Mouse (Mus musculus) cerebellum, adult 11-12 months (tissue): ENCODE measurements at regions not wholly inside any gene's neighbourhood (a gene's known extent, or its start where the extent isn't known, plus 50 kb on each side); places are given as distances from the start of the nearest gene placed in this dataset.

ENCODE experiments used
- DNase-seq: peaks from one replicate; pipeline ENCODE4 v3.0.0; 2022

- DNase-seq: no peak
Observed at GRCm38 (mm10) chr11:31785160-31785559, 86.9 kb upstream of the Cpeb4 start.

GRCm38 (mm10) chr11:31787376-31787775 lies 84.6 kb upstream of the Cpeb4 start:
- no peak for DNase-seq

DNA sequence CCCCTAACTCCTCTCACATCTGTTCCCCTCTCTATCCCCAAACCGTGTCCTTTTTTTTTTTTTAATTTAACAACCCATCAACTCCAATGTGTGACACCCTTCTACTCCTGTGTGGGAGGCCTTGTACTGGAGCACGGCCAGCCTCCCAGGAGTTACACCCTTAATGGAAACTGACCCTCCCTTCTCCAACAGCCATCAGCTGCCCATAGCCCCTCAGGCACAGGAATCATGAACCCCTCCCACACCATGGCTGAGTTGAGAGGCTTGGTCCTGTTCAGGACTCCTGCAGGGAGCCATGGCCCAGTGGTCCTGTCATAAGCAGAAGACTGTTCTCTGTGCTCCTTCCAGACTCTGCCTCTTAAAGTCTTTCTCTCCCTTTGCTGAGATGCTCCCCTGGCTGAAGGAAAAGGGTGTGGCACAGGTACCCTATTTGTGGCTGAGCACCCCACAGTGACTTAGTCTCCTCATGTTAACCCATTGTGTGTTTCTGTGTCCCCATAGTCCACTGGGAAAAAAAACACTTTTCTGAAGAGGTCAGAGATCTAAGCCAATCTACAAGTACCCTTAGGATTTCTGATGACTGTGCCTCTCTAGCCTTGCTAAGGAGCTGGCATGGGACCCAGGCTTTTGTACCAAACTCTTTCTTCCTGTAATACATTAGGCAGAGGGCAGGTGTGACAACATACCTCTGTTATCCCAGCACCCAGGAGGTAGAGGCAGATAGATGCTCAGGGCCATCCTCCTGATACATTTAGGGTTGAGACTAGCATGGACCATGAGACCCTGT lies 83.9 kb upstream of the Cpeb4 start:
- no peak for DNase-seq

DNA sequence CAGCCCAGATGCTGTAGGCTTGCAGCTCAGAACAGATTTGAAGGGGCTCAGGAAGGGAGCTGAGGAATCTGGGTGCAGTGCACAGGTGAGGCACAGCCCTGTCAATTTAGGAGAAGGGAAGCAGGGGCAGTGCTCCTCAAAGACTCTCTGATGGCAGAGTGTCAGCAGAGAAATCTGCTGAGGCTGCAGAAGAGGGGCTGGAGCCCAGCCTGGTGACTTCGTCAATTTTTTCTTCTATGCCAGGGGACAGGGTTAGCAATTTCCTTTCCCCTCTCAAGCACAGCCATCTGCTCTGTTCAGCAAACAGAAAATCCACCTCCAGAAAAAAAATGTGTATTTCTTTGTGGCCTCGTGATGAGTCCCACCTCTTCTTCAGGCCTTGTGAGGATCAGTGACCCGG lies 82.0 kb upstream of the Cpeb4 start:
- DNase-seq: peak; percentile 72

GRCm38 (mm10) chr11:31791264-31791663 lies 80.7 kb upstream of the Cpeb4 start:
- no peak for DNase-seq

DNA sequence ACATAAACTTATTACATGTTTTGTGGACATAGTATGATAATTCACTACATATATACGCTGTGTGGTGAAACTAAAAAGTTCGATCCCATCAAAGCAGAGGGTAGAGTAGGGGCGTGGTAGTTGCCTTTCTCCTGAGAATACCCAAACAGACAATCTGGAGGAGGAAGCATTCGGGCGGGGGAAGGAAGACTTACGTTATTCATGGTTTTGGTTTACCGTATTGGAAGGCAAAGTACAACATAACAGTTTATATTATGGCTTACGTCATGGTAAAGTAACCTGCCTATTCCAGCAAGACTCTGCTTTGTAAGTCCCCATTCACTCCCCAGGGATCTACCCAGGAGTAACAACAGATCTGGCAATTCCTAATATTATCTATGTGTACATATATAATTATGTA lies 76.9 kb upstream of the Cpeb4 start:
- no peak for DNase-seq

- DNase-seq: peak; percentile 96
Observed at GRCm38 (mm10) chr11:31796245-31796644, 75.8 kb upstream of the Cpeb4 start.

DNA sequence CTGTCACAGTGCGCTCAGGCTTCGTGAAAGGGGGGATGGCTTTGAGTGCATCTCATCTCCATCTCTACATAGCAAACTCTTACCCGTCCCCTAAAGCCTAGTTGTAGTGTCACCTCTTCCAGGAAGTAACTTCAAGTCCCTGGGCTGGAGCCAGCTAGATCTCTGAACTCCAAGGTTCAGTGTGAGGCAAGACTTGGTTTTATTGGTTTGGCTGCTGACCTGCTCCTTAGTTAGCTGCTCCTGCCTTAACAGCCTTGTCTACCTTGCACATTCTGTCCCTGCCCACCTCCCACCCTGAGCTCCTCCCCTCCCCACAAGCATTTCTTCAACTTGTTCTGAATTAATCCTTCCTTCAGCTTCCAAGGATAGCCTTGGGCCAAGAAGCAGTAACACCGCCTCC lies 70.4 kb upstream of the Cpeb4 start:
- no peak for DNase-seq

DNA sequence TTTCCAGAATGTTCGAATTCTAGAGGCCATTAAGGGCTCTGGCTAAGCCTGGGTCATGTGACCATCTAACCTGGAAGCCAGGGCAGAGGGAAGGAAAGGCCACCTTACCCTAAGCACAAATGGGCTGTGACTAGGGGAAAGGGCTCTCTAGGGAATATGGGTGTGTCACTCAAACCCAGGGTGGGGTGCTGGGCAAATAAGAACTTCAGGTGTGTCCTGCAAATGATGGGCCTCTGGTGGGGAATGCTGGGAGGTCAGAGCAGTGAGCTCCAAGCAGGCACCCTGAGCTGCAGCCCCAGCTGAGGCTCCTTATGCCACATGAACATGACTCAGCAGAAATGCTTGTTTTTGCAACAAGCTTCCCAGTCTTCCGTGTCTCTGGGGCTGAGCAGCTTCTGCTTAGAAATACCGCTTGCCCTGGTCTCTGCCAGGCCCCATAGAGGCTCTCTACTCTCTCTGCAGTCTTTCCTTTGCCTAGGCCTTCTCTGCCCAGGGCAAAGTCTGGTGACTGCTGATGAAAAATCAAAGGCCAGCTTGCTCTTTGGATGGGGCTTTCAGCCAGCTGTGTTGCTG lies 68.6 kb upstream of the Cpeb4 start:
- no peak for DNase-seq

- DNase-seq: no peak
Observed at GRCm38 (mm10) chr11:31804518-31804917, 67.5 kb upstream of the Cpeb4 start.

GRCm38 (mm10) chr11:31807461-31808215 lies 64.4 kb upstream of the Cpeb4 start:
- peak; percentile 86 for DNase-seq

GRCm38 (mm10) chr11:31808216-31808838 lies 63.7 kb upstream of the Cpeb4 start:
- no peak for DNase-seq

DNA sequence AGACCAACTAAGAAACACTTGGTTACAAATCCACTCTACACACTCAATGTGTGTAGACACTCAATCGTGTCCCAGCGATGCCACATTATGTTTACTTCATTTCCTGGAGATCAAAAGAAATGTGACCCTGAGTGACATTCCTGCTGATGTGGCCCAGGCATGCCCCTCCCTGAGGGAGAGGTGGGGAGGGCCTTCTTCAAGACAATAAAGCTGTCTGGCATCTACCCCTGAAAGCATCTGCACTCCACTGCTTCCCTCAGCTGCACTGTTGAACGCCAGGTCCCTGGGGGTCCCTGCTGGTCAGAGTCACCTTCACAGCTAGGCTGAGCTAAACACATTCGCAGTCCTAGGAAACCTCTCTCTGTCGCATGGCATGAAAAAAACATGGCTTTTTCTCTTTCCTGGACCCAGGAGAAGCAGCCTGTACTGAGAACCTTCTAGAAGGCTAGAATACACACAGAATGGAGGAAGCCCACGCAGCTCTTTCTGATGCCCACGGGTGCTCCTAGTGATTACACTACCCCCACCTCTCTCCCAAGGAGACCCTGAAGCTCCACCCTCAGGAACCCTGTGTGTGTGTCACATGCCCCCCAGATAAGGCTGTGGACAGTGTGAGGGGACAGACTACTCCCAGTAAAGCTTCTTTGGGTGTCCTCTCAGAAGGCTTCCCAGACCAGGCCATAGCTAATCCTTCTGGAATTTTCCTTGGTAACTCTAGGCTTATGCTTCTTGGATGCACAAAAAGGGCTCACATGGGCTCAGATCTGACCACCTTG lies 61.8 kb upstream of the Cpeb4 start:
- DNase-seq: no peak

GRCm38 (mm10) chr11:31812215-31812614 lies 59.8 kb upstream of the Cpeb4 start:
- DNase-seq: no peak

- no peak for DNase-seq
Observed at GRCm38 (mm10) chr11:31814616-31815015, 57.4 kb upstream of the Cpeb4 start.

DNA sequence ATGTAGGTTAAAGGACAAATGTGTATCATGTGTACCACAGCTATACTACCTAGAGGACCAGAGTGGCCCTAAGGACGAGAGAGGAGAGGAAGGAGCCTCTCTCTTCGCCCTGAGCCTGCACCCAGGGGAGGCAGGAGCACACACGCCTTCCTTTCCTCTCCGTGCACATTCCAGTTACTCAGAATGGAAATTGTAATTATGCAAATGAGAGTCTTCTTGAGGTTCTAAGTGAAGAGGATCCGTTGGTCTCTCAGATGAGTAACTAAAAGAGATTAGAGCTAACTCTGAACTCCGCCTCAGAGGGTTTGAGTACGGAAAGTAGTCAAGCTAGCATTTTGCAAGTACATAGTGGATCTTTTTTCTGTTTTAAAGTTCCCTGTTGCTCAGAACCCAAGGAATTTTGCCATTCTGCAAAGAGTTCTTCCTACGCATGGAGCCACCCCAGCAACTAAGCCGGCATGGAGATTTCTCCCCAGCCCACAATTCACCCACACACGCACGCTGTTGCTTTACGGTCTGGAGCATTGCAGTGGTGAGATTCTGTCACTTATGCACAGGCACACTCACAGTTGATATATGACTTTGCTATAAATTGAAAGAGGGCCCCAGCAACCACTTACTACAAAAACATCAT lies 56.0 kb upstream of the Cpeb4 start:
- no peak for DNase-seq

GRCm38 (mm10) chr11:31818032-31818431 lies 54.0 kb upstream of the Cpeb4 start:
- no peak for DNase-seq

DNA sequence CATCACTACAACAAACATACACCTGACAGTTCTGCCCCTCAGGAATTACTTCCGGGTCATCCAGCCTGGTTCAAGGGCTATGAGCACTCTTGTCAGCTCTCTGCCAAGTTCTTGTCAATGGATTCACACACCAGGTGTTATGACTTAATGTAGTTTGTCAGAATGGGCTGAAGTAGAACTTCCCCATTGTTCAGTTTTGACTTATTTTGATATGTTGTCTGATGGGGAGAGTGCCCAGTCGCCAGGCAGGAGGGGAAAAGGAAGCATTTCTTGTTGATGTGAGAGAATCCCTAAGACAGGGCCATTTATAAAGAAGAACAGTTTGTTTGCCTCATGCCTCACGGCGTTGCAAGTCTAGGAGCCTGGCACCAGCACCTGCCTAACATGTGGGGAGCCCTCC lies 52.0 kb upstream of the Cpeb4 start:
- no peak for DNase-seq

GRCm38 (mm10) chr11:31821479-31822411 lies 50.3 kb upstream of the Cpeb4 start:
- no peak for DNase-seq
